Mouse (Mus musculus): ENCODE measurements at regions not wholly inside any gene's neighbourhood (a gene's known extent, or its start where the extent isn't known, plus 50 kb on each side); places are given as distances from the start of the nearest gene placed in this dataset.

GRCm38 (mm10) chr13:53996867-53997266 is 58.6 kb downstream of the Drd1 start:
- H3K27me3 ChIP-seq (ENCODE audit: control insufficient read depth, insufficient read depth, insufficient read length): no peaks in the 10 kb centered on the region
- no peaks in the 10 kb centered on the region for H3K79me3 ChIP-seq (ENCODE audit: low read depth)
- no peaks in the 10 kb centered on the region for H3K79me2 ChIP-seq (ENCODE audit: control insufficient read depth, insufficient read depth)
- H3K4me3 ChIP-seq (ENCODE audit: insufficient read depth, poor library complexity, severe bottlenecking): no peak overlapping the region
- H3K36me3 ChIP-seq (ENCODE audit: control insufficient read depth, insufficient read depth): no peaks in the 10 kb centered on the region
- no peak overlapping the region for H3ac ChIP-seq (ENCODE audit: control insufficient read depth, insufficient read length, low read depth)
- no peak for TF ChIP-seq FOSL1 (IDR thresholded peaks at IDR 0.05; ENCODE audit: insufficient read depth, low read length, poor library complexity, severe bottlenecking)
- TF ChIP-seq USF1 (IDR thresholded peaks at IDR 0.05; ENCODE audit: low read depth): no peak
- no peak for TF ChIP-seq MYOD1 (IDR thresholded peaks at IDR 0.05; ENCODE audit: control insufficient read depth, insufficient read length, low read depth)
- no peak for TF ChIP-seq MAX (IDR thresholded peaks at IDR 0.05)
- no peak for TF ChIP-seq MYOG (IDR thresholded peaks at IDR 0.05; ENCODE audit: control insufficient read depth, extremely low read depth, insufficient read length)
- TF ChIP-seq CEBPB (IDR thresholded peaks at IDR 0.05; ENCODE audit: low read depth): no peak
- no peak for TF ChIP-seq CTCF (IDR thresholded peaks at IDR 0.05; ENCODE audit: control insufficient read depth, insufficient read depth, insufficient read length)

DNA sequence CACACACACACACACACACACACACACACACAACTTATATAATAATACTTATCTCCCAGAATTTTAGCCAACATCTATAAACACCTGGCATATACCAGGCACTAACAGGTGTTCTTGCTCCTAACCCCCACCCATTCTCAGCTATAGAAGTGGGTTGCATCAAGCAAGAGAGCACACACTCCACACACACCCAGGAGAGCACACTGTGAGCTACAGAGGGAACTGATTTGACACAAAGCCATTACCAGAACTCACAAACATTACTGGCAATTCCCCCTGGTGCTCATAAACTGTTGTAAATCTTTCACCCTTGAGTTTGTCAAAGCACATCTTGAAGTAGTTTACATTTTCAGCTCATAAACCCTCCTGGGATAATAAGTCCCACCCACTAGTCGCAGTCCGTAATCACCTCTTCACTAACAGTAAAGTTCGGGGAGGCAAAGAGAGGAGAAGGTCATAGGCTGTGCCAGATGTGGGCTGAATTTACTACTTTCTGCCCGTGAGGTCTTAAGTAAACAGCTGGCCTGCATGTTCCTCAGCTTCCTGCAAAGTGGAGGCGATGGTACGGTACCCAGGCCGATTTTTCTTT is 62.5 kb downstream of the Drd1 start:
- no peaks in the 10 kb centered on the region for H3K79me2 ChIP-seq (ENCODE audit: control insufficient read depth, insufficient read depth)
- H3K4me3 ChIP-seq (ENCODE audit: insufficient read depth, poor library complexity, severe bottlenecking): no peak overlapping the region
- H3K79me3 ChIP-seq (ENCODE audit: low read depth): no peaks in the 10 kb centered on the region
- no peaks in the 10 kb centered on the region for H3K36me3 ChIP-seq (ENCODE audit: control insufficient read depth, insufficient read depth)
- H3ac ChIP-seq (ENCODE audit: control insufficient read depth, insufficient read length, low read depth): no peak overlapping the region
- no peaks in the 10 kb centered on the region for H3K27me3 ChIP-seq (ENCODE audit: control insufficient read depth, insufficient read depth, insufficient read length)
- TF ChIP-seq MAX (IDR thresholded peaks at IDR 0.05) (no peak), FOSL1 (IDR thresholded peaks at IDR 0.05; ENCODE audit: insufficient read depth, low read length, poor library complexity, severe bottlenecking) (no peak), CTCF (IDR thresholded peaks at IDR 0.05; ENCODE audit: control insufficient read depth, insufficient read depth, insufficient read length) (no peak), CEBPB (IDR thresholded peaks at IDR 0.05; ENCODE audit: low read depth) (no peak), MYOG (IDR thresholded peaks at IDR 0.05; ENCODE audit: control insufficient read depth, extremely low read depth, insufficient read length) (no peak), USF1 (IDR thresholded peaks at IDR 0.05; ENCODE audit: low read depth) (no peak), MYOD1 (IDR thresholded peaks at IDR 0.05; ENCODE audit: control insufficient read depth, insufficient read length, low read depth) (no peak)

DNA sequence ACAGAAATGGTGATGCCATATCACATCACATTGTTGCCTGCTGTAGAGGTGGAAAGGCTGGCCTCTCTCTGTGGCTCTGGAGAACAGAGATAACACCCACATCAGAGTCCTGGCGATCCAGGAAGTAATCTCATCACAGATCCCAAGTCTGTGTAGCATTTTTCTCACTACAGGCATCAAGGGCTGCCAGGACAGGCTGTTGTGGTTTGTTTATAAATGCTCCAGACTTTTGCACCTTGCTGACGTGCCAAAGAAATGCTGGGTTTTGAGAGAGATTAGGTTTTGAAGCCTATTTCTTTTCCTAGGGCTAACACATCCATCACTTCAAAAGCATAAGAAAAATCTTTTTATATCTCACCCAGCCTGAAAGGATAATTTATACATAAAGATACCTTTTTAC is 76.3 kb downstream of the Drd1 start:
- H3K4me3 ChIP-seq (ENCODE audit: insufficient read depth, poor library complexity, severe bottlenecking): no peak overlapping the region
- no peak for TF ChIP-seq MYOG (IDR thresholded peaks at IDR 0.05; ENCODE audit: control insufficient read depth, extremely low read depth, insufficient read length)
- no peak for TF ChIP-seq FOSL1 (IDR thresholded peaks at IDR 0.05; ENCODE audit: insufficient read depth, low read length, poor library complexity, severe bottlenecking)
- no peak for TF ChIP-seq CTCF (IDR thresholded peaks at IDR 0.05; ENCODE audit: control insufficient read depth, insufficient read depth, insufficient read length)
- TF ChIP-seq CEBPB (IDR thresholded peaks at IDR 0.05; ENCODE audit: low read depth): no peak
- TF ChIP-seq MAX (IDR thresholded peaks at IDR 0.05): no peak
- TF ChIP-seq USF1 (IDR thresholded peaks at IDR 0.05; ENCODE audit: low read depth): no peak
- TF ChIP-seq MYOD1 (IDR thresholded peaks at IDR 0.05; ENCODE audit: control insufficient read depth, insufficient read length, low read depth): no peak
- H3K36me3 ChIP-seq (ENCODE audit: control insufficient read depth, insufficient read depth): no peaks in the 10 kb centered on the region
- no peaks in the 10 kb centered on the region for H3K27me3 ChIP-seq (ENCODE audit: control insufficient read depth, insufficient read depth, insufficient read length)
- no peaks in the 10 kb centered on the region for H3K79me3 ChIP-seq (ENCODE audit: low read depth)
- no peaks in the 10 kb centered on the region for H3K79me2 ChIP-seq (ENCODE audit: control insufficient read depth, insufficient read depth)
- no peak overlapping the region for H3ac ChIP-seq (ENCODE audit: control insufficient read depth, insufficient read length, low read depth)

DNA sequence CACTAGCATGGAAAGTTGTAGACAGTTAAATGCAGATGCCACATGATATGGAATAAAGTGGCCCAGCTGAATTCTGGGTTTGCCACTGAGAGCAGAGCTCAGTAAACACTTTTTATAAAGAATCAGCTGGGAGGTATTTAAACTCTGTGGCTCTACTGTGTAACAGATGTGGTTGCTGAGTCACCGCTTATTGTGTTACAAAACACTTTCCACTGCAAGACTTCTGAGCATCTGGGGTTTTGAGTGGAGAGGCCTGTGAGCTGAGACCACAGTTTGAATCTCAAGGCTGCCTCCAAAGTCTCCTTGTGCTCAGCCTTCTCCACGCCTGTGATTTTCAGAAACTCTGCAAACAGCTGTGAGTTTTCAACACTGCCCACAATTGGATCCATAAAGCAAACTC is 86.1 kb downstream of the Drd1 start:
- H3K4me3 ChIP-seq (ENCODE audit: insufficient read depth, poor library complexity, severe bottlenecking): no peak overlapping the region
- no peak overlapping the region for H3ac ChIP-seq (ENCODE audit: control insufficient read depth, insufficient read length, low read depth)
- H3K79me2 ChIP-seq (ENCODE audit: control insufficient read depth, insufficient read depth): no peaks in the 10 kb centered on the region
- H3K27me3 ChIP-seq (ENCODE audit: control insufficient read depth, insufficient read depth, insufficient read length): no peaks in the 10 kb centered on the region
- no peaks in the 10 kb centered on the region for H3K36me3 ChIP-seq (ENCODE audit: control insufficient read depth, insufficient read depth)
- H3K79me3 ChIP-seq (ENCODE audit: low read depth): no peaks in the 10 kb centered on the region
- TF ChIP-seq CEBPB (IDR thresholded peaks at IDR 0.05; ENCODE audit: low read depth) (no peak), FOSL1 (IDR thresholded peaks at IDR 0.05; ENCODE audit: insufficient read depth, low read length, poor library complexity, severe bottlenecking) (no peak), MYOG (IDR thresholded peaks at IDR 0.05; ENCODE audit: control insufficient read depth, extremely low read depth, insufficient read length) (no peak), USF1 (IDR thresholded peaks at IDR 0.05; ENCODE audit: low read depth) (no peak), CTCF (IDR thresholded peaks at IDR 0.05; ENCODE audit: control insufficient read depth, insufficient read depth, insufficient read length) (no peak), MAX (IDR thresholded peaks at IDR 0.05) (no peak), MYOD1 (IDR thresholded peaks at IDR 0.05; ENCODE audit: control insufficient read depth, insufficient read length, low read depth) (no peak)

DNA sequence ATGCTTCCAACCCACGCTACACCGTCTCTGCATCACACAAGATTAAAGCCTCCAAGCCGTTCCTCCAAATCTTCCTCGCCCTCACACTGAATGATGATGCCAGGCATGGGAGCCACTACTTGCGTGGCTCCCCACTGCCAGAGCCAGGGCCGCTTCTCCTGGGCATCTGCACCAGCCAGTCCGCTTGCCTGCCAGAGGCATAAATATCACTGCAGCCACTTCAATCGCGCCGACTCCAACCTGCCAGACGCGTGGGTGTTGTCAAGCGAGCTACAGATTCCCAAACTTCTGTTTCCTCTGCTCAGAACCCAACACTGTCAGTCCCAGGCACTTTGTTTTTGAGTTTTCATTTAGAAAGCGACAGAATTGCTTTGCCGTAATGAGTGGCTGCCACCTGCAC is 99.3 kb downstream of the Drd1 start:
- Histone ChIP-seq H3K36me3 (ENCODE audit: control insufficient read depth, insufficient read depth) (no peaks in the 10 kb centered on the region), H3K27me3 (ENCODE audit: control insufficient read depth, insufficient read depth, insufficient read length) (no peaks in the 10 kb centered on the region), H3K79me2 (ENCODE audit: control insufficient read depth, insufficient read depth) (no peaks in the 10 kb centered on the region), H3ac (ENCODE audit: control insufficient read depth, insufficient read length, low read depth) (no peak overlapping the region), H3K79me3 (ENCODE audit: low read depth) (no peaks in the 10 kb centered on the region), H3K4me3 (ENCODE audit: insufficient read depth, poor library complexity, severe bottlenecking) (no peak overlapping the region)
- TF ChIP-seq MYOG (IDR thresholded peaks at IDR 0.05; ENCODE audit: control insufficient read depth, extremely low read depth, insufficient read length) (no peak), USF1 (IDR thresholded peaks at IDR 0.05; ENCODE audit: low read depth) (no peak)

DNA sequence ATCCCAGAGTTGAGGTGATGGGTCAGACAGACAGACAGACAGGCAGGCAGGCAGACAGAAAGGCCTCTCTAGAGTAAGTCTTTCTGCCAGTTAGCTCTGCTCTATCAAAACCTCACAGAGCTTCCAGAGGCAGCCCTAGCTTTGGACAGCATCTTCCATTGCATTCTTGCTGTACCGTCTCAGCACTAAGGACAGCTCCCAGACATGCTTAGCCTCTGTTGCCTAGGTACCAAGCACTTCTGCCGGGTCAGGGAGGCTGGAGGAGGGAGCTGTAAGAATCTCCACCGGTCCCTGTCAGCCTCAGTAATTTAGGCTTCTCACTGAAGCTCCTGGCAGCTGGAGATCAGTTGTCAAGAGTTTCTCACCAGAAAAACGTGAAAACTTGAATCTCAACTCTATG is 107.4 kb downstream of the Drd1 start:
- no peaks in the 10 kb centered on the region for H3K79me3 ChIP-seq (ENCODE audit: low read depth)
- H3K27me3 ChIP-seq (ENCODE audit: control insufficient read depth, insufficient read depth, insufficient read length): no peaks in the 10 kb centered on the region
- no peak for TF ChIP-seq CEBPB (IDR thresholded peaks at IDR 0.05; ENCODE audit: low read depth)
- no peak for TF ChIP-seq MYOG (IDR thresholded peaks at IDR 0.05; ENCODE audit: control insufficient read depth, extremely low read depth, insufficient read length)
- TF ChIP-seq USF1 (IDR thresholded peaks at IDR 0.05; ENCODE audit: low read depth): no peak
- TF ChIP-seq MAX (IDR thresholded peaks at IDR 0.05): no peak
- TF ChIP-seq CTCF (IDR thresholded peaks at IDR 0.05; ENCODE audit: control insufficient read depth, insufficient read depth, insufficient read length): no peak
- TF ChIP-seq FOSL1 (IDR thresholded peaks at IDR 0.05; ENCODE audit: insufficient read depth, low read length, poor library complexity, severe bottlenecking): no peak
- TF ChIP-seq MYOD1 (IDR thresholded peaks at IDR 0.05; ENCODE audit: control insufficient read depth, insufficient read length, low read depth): no peak
- no peaks in the 10 kb centered on the region for H3K79me2 ChIP-seq (ENCODE audit: control insufficient read depth, insufficient read depth)
- no peak overlapping the region for H3K4me3 ChIP-seq (ENCODE audit: insufficient read depth, poor library complexity, severe bottlenecking)
- no peaks in the 10 kb centered on the region for H3K36me3 ChIP-seq (ENCODE audit: control insufficient read depth, insufficient read depth)
- no peak overlapping the region for H3ac ChIP-seq (ENCODE audit: control insufficient read depth, insufficient read length, low read depth)

Data from C2C12 (cell line).